Mouse (Mus musculus) mouse embryonic stem cell (cell line): ENCODE results near the gene Gsk3a.

Experiments used
- in situ Hi-C, 2 experiments: fragments of 300-500 bp; cut with MboI; formaldehyde crosslinking; loops; 1 replicate in 1 of 2; 3 replicates in 1 of 2; pipeline ENCODE4 v1.14.3; 2019 to 2020; ENCODE audit warnings: low sequenced_read_pairs in 2 of 2, low pct_unique_long_range_greater_than_20kb in 1 of 2, mixed read lengths in 1 of 2; ENCODE audit not compliant: unreplicated experiment in 1 of 2

Gene Gsk3a

DNA sequence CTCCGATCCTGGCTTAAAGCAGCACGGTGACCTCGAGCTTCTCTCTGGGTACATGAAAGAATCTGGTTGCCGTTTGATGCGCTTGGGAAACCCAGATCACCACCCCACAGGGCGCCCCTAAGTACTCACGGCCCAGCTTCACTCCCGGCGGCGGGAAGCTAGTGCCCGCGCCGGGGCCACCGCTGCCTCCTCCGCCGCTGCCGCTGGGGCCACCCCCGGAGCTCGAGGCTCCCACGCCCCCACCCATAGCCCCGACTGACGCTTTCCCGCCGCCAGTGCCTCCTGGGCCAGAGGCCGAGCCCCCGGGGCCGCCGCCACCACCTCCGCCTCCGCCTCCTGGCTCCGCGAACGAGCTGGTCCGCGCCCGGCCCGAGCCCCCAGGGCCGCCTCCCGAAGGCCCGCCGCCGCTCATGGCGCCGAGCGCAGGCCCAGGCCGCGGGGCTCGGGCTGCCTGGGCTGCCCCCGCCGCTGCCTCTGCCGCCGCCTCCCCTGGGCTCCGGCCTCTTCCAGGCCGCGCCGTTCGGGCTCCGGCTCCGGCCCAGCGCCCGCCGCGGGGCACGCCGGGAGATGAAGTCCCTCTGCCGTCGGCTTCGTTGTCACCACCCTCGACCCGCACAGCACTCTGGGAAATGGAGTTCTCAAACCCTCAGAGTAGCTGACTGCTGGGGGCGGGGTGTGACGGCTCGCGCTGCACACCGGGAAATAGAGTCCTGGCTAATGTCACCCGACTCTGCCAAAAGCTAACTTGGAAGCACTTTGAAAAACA is at the start of gene Gsk3a:
TSS of gene Gsk3a (minus strand) at position 603 of the 766 bp plus-strand sequence.
- in situ Hi-C loops, result no loop called here

DNA sequence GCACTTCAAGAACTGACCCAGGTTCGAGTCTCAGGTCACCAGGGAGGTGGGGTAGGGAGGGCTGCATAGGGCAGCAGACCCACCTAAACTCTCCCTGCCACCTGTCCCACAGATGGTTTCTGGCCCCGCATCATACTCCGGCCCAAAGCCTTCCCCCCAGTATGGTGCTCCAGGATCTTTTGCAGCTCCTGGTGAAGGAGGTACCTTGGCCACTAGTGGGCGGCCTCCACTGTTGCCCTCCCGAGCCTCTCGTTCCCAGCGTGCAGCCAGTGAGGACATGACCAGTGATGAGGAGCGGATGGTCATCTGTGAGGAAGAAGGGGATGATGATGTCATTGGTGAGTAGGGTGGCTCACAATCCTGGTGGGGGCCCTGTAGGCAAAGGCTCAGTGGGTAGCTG is 49.3 kb upstream of the Gsk3a start:
- in situ Hi-C loops, result no loop called here

DNA sequence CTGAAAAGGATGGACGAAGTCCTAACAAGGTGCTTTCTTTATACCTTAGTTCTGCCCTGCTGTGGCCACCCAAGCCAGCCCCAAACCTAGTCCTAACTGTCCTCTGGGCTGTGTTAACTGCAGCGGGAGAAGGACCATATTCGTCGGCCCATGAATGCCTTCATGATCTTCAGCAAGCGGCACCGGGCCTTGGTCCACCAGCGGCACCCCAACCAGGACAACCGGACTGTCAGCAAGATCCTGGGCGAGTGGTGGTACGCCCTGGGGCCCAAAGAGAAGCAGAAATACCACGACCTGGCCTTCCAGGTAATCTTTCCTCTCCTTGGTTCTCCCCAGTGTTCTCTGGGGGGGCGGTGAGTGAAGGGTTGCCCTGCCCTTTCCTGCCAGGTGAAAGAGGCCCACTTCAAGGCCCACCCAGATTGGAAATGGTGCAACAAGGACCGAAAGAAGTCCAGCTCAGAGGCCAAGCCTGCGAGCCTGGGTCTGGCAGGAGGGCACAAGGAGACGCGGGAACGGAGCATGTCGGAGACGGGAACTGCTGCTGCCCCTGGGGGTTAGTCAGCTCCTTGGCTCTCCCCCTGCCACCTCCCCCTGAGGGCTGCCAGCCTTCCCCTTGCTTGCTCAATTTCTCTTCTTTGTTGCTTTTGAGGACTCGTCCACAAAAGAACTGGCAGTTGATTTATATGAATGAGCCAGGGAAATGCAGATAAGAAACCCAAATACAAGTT is 48.0 kb upstream of the Gsk3a start:
- in situ Hi-C loops, result no loop called here

DNA sequence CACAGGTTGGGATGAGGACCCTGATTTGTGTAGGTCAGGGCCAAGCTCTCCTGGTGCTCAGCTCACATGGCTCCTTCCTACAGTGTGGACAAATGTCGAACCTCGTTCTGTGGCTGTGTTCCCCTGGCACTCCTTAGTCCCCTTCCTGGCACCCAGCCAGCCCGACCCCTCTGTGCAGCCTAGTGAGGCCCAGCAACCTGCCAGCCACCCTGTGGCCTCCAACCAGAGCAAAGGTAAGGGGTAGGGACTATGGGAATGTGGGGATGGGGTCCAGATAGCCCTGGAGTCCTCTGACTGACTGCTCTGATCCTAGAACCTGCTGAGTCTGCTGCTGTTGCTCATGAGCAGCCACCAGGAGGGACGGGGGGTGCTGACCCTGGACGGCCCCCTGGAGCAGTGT is 47.1 kb upstream of the Gsk3a start:
- in situ Hi-C loops, result no loop called here

GRCm38 (mm10) chr7:25284171-25284570 is 46.5 kb upstream of the Gsk3a start:
- in situ Hi-C loops, result no loop called here

DNA sequence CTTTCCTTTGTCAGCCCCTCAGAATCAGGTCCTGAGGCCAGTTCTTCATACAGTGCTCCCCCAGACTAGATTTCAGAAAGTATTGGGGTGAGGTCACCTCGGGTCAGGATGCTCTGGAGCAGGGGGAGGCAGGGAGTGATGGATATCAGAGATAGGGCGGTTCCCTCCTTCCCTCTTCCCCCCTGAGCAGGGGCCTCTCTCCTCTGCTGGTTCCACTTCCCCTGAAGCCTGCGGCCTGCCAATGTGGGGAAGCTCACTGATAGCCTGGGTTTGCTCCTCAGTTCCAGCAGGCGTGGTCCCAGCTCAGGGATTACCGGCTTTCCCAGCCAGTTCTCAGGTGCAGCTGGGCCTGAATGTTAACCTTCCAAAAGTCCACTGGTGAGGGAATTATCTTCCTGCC is 46.0 kb upstream of the Gsk3a start:
- in situ Hi-C loops, result no loop called here

GRCm38 (mm10) chr7:25282731-25283211 is 45.1 kb upstream of the Gsk3a start:
- in situ Hi-C loops, result no loop called here

- in situ Hi-C loops, result no loop called here
Measured at GRCm38 (mm10) chr7:25281734-25282601, 44.3 kb upstream of the Gsk3a start.

- in situ Hi-C loops, result no loop called here
Measured at GRCm38 (mm10) chr7:25281166-25281733, 43.6 kb upstream of the Gsk3a start.

DNA sequence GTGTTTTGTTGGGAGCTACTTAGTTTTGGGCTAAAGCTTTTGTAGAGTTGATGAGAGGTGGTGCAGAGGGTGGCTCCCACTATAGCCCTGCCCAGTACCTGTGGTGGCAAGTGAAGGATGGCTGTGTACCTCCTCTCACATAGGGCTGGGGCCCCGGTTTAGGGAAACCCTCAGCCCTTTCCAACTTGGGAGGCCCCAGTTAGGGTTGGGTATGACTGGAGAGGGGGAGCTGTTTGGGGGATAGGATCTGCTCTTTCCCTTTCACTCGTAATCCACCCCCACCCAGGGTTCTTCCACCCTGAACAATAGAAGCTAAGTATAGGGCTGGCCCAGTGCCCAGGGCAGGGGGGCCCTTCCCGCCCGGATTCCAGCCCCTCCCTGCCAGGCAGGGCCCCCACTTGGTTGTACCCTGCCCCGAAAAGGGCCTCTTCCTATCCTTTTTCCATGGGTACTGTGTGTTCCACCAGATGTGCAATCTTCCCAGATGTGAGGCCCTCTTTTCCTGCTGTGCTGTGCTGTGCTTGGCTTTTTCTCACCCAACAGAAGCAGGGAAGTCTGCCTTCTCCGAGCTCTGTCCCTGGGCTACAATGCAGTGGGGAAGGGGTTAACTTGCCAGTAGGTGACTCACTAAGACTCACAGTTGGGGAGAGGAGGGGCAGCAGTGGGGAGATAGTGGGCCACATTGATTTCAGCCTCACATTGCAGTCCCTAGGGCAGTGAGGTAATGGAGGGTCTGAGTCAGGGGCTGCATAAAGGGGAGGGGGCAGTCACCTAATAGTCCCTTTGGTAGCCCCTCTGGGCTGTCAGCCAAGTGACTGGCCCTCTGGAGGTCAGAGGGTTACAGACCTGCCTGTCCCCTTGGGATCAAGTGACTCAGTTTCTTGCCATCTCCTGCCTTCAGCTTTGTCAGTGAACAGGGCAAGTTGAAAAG is 42.5 kb upstream of the Gsk3a start:
- in situ Hi-C loops, result loop anchor here (5.0 kb wide), 1 partner anchor 38 kb away; no protein-coding TSS in a partner anchor

DNA sequence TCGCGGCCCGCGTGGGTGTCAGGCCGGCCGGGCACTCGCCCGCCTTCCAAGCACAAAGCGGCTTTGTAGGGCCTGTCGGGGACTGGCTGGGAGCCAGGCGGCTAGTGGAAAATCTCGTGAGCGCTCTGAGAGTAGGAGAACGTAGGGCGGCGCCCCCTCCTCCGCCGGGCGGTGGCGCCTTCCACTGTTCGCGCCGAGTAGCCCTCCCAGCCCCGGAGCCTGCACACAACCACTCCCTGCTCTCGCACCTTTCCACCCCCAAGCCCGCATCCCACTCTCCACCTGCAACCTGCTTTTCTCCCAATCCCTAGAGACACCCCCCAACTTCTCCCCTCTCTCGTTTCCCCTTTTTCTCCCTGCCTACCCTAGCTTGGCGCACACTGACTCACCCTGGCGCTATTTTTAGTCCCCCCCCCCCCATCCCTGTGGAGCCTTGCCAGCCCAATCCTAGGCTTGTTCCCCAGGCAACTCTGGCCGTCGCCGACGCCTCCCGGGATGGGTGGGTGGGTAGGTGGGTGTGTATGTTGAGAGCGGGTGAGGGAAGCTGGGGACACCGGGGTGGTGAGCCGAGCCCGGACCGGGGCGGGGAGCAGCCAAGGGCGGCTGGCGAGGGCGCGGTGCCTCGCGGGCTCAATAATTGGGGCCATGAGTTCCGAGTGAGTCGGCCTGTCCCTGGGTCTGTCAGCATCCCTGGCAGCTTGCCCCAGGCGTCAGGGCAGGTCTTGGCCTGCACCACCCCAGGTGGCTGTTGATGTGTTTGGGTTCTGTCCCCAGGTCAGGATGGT is 41.6 kb upstream of the Gsk3a start:
- in situ Hi-C loops, result loop anchor here (5.0 kb wide), 1 partner anchor 37 kb away; no protein-coding TSS in a partner anchor

DNA sequence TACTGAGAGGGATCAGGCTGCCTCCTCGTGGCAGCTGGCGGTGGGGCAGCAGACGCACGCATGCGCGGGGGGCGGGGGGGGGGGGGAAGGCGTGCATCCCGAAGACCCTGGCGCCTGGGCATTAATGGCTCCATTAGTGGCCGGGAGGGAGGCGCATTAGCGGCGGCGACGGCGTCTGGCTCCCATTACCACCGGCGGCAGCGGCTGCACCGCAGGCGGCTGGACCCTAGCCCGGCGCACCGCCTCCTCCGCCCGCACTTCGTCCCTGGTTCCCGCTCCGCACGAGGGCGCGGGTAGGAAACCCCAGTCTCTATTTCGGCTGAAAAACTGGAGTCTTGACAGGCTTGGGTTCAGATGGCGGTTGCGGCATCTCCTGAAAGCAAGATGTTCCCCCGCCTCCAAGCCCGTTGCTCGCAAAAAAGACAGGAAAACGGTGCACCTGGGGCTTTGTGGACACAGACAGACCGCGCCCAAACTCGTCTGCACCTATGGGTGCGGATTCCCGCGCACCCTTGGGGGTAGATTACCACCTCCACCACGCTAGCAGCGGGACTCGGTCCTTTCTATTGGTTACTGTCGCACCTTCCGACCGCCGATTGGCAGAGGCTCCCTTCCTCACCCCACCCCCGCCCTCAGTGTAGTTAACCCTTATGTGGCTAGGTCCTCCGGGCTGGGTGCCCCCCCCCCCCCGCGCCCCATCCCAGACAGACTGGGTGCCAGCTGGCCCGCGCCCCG is 40.9 kb upstream of the Gsk3a start:
- in situ Hi-C loops, result loop anchor here (5.0 kb wide), 1 partner anchor 36 kb away; no protein-coding TSS in a partner anchor

- in situ Hi-C loops, result loop anchor here (5.0 kb wide), 1 partner anchor 36 kb away; no protein-coding TSS in a partner anchor
Measured at GRCm38 (mm10) chr7:25277998-25278340, 40.3 kb upstream of the Gsk3a start.

DNA sequence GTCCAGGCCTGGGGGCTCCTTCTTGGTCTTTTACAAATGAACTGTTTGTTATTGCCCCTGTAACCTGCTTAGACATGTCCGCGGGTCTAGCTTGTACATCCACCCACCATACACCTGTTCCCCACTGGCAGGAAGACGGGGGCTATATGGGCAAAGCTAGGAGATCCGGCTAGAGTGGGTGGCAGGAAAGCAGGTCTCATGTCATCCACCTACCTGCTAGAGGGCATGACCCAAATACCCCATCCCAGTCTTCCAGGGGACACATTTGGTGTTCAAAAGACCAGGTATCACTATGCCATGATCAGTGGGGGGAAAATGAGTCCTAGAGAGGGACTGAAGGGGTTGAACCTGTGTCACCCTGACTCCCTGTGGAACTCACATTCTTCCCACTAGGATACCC is 39.8 kb upstream of the Gsk3a start:
- in situ Hi-C loops, result loop anchor here (5.0 kb wide), 1 partner anchor 35 kb away; no protein-coding TSS in a partner anchor

GRCm38 (mm10) chr7:25275555-25276298 is 38.1 kb upstream of the Gsk3a start:
- in situ Hi-C loops, result loop anchor here (5.0 kb wide), 1 partner anchor 33 kb away; no protein-coding TSS in a partner anchor
